ENCODE assay signal across 16 mouse cellular contexts in the genomic region with DNA sequence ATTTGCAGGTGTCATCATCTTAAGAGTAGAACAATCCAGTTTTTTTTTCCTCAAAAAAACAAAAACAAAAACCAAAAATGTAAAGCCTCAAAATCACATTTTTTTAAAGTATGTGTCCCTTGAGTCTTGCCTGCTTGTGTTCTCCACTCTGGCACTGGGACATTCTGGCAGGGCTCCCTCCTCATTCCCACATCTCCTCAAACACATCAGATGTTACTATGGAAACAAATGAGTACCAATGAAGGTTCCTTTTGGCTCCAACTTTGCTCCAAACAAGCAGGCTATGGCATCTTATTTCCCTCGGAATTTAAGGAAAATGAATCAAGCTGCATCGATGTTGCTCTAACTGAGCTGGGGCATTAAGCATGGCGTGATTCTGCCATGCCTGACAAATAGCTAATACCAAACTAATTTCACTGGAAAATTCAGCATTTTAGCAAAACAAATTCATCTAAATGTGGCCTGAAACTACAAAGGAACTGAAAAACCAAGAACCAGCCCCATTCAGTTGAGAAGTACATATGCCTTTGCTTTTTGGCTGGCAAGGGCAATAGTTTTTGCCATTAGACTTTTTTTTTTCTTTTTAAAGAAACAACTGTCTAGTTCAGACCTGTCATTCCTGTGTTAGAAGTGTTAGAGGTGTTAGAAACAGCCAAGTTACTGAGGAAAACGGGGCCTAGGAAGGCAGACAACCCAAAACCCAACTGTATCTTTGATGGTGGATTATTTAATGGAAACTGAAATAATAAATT.
DNase-seq lines count a peak whose midpoint lies in the region; ATAC-seq lines count a peak whose summit lies in the region.
"Had no signal": no experiment of that assay in that cellular context is flagged by ENCODE, and none has a peak within 500 bp of the region (broad histone marks: within the 10 kb centered on the region; RNA-seq: fewer than 3 reads in every experiment).

No protein-coding gene starts in this region.

- H3K4me3 ChIP-seq in kidney, embryonic 16.5 days (ENCODE audit: low read length): no peak overlapping the region
- H3K4me3 ChIP-seq: heart, embryonic 13.5 days; hindbrain, embryonic 12.5 days; liver, embryonic 13.5 days; midbrain, embryonic 12.5 days had no signal

- WGBS in kidney, embryonic 16.5 days: 58% methylated on average over 4 of the region's 4 CpGs

- H3K27me3 ChIP-seq in kidney, embryonic 16.5 days (ENCODE audit: insufficient read depth, low read length): no peaks in the 10 kb centered on the region
- H3K27me3 ChIP-seq: heart, embryonic 13.5 days; hindbrain, embryonic 12.5 days; liver, embryonic 13.5 days; midbrain, embryonic 12.5 days; Patski had no signal

- intact Hi-C loops in left cerebral cortex, postnatal 4 days (cut with DNase I): no loop called here
- intact Hi-C loops in left cerebral cortex, postnatal 14 days (cut with DNase I): no loop called here

- no peaks in the 10 kb centered on the region for H3K36me3 ChIP-seq in kidney, embryonic 16.5 days (ENCODE audit: insufficient read depth, low read length)
- H3K36me3 ChIP-seq: heart, embryonic 13.5 days; hindbrain, embryonic 12.5 days; liver, embryonic 13.5 days; midbrain, embryonic 12.5 days had no signal

- H3K4me2 ChIP-seq in kidney, embryonic 16.5 days (replicated peaks; ENCODE audit: low read depth, low read length): no peak overlapping the region
- H3K4me2 ChIP-seq: heart, embryonic 13.5 days; hindbrain, embryonic 12.5 days; liver, embryonic 13.5 days; midbrain, embryonic 12.5 days had no signal

- no peaks in the 10 kb centered on the region for H3K4me1 ChIP-seq in kidney, embryonic 16.5 days (ENCODE audit: insufficient read depth, low read length)
- H3K4me1 ChIP-seq: heart, embryonic 13.5 days; hindbrain, embryonic 12.5 days; liver, embryonic 13.5 days; midbrain, embryonic 12.5 days had no signal

- no peaks in the 10 kb centered on the region for H3K9me3 ChIP-seq in kidney, embryonic 16.5 days (ENCODE audit: low read length)
- H3K9me3 ChIP-seq: heart, embryonic 13.5 days; hindbrain, embryonic 12.5 days; liver, embryonic 13.5 days; midbrain, embryonic 12.5 days had no signal

- ATAC-seq in CD4-positive, CD25-positive, alpha-beta regulatory T cell, adult 4 months: no peak
- ATAC-seq in kidney, embryonic 16.5 days (ENCODE audit: low FRiP score, low TSS enrichment): no peak
- ATAC-seq: Patski had no signal

- no peak overlapping the region for H3K9ac ChIP-seq in kidney, embryonic 16.5 days (replicated peaks; ENCODE audit: low read length)
- H3K9ac ChIP-seq: heart, embryonic 13.5 days; hindbrain, embryonic 12.5 days; liver, embryonic 13.5 days; midbrain, embryonic 12.5 days had no signal

- H3K27ac ChIP-seq in kidney, embryonic 16.5 days (ENCODE audit: low read length): no peak overlapping the region
- H3K27ac ChIP-seq: heart, embryonic 13.5 days; hindbrain, embryonic 12.5 days; liver, embryonic 13.5 days; midbrain, embryonic 12.5 days had no signal

- peak; percentile 7 for DNase-seq in left cerebral cortex, adult 11 months (ENCODE audit: low spot score)
- DNase-seq in left cerebral cortex, postnatal 4 days: no peak
- peak; percentile 9 to 11 for DNase-seq in frontal cortex, postnatal 14 days (ENCODE audit: low spot score in 2 of 2)
- DNase-seq in left cerebral cortex, postnatal 14 days (ENCODE audit: low spot score in 2 of 2): peak; percentile 35 to 56
- no peak for DNase-seq in cerebellum, postnatal 36 days
- DNase-seq: gastrocnemius, postnatal 10 days; kidney, adult 18-20 months; liver, embryonic 13.5 days; lung, postnatal 36 days; thymus, postnatal 14 days had no signal

Comparison
In these comparisons a context has a peak if more than half of its experiments do, and no peak if none do; other contexts are left out.
1. DNase-seq: peak in left cerebral cortex, adult 11 months (single experiment), frontal cortex, postnatal 14 days (2 of 2) and left cerebral cortex, postnatal 14 days (2 of 2); none in left cerebral cortex, postnatal 4 days (single experiment) and cerebellum, postnatal 36 days (0 of 2).